Mouse (Mus musculus): ENCODE data around the gene Ranbp17. TPM values are rescaled to one million over a fixed set of nuclear protein-coding genes. Genes with fewer than 3 reads are reported as not detected.
A peak's percentile ranks its signal among the peaks of the same experiment; 100 is the strongest.

Gene Ranbp17
- polyA plus RNA-seq, 1 experiment from 2014 or later: 8.6 TPM

DNA sequence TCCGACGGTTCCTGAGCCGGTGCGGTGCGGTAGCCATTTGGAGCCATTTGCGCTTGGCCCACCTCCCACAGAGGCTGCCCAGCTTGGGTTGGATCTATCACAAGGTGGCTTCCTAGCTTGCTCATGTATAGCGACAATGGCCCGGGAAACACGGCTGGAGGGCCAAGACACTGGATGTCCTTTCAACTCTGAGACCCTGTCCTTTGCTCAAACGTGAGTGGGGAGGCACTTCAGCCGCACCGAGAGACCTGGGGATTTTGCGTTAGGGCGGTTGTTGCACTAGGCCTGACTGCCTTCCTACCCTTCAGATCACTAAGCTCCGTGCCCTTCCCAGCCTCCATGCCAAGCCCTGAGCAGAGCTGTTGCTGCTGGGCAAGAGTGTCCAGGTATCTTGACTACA, 315.9 kb downstream of the Ranbp17 start:
- Histone ChIP-seq H3K4me1 (peaks cover 46% of the 10 kb centered on the region), H3K36me3 (no peaks in the 10 kb centered on the region), H3K27me3 (ENCODE audit: low read depth, poor library complexity, severe bottlenecking) (peaks cover 99% of the 10 kb centered on the region), H3K9me3 (replicated peaks) (no peaks in the 10 kb centered on the region), H3K27ac (no peak overlapping the region), H3K4me3 (no peak overlapping the region)
- 15% methylated on average over 15 of the region's 15 CpGs for WGBS
- DNase-seq (ENCODE audit: low spot score): peak; percentile 51

DNA sequence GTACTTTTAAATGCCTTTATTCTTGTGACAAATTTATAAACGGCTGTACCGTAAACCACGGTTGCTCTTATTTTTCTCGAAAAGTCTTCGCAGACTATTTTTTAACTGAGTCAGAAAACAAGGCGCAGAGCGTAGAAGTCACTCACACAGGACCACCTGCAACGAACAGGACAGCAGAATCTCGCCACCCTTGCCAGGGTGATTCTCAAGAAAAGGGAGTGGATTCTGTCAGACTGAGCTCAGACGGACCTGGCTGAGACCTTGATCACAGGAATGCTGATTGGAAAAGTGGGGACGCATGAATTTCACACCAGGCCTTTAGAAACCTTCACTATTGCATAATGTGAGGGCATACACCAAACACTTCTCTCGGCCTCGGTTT, 316.4 kb downstream of the Ranbp17 start:
- Histone ChIP-seq H3K4me3 (no peak overlapping the region), H3K27me3 (ENCODE audit: low read depth, poor library complexity, severe bottlenecking) (peaks cover 99% of the 10 kb centered on the region), H3K9me3 (replicated peaks) (no peaks in the 10 kb centered on the region), H3K36me3 (no peaks in the 10 kb centered on the region), H3K4me1 (peaks cover 42% of the 10 kb centered on the region), H3K27ac (no peak overlapping the region)
- DNase-seq (ENCODE audit: low spot score): peak; percentile 51
- 23% methylated on average over 13 of the region's 13 CpGs for WGBS

DNA sequence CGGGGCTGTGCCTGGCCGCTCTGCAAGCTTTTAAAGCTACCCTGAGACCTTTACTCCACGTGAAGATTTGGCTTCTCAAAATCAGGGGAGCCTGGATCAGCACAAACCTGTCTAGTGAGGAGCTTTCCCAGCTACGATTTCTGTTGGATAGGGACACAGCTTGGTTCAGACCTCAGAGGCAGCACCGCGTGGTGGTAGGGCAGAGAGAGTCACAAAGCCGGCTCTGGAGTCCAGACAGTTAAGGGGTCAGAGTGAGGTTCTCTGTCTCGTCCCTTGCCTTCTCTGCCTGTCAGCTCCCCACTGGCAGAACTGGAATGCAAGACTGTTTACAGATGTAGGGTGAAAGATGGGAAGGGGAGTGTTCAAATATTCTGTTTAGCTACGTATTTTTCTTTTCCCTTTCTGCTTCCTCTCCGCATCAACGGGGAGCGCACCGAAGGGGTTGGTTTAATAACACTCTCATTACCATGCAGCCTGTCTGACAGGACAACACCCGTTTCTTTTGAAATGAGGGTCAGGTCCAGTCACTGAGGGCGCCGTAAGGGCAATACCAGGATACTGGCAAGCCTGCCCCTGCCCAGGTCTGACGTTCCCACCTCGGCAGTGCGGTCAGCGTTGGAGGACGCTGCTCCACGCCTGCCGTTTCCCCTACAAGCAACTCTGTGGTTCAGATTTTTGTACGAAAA, 317.0 kb downstream of the Ranbp17 start:
- H3K4me3 ChIP-seq: no peak overlapping the region
- peaks cover 99% of the 10 kb centered on the region for H3K27me3 ChIP-seq (ENCODE audit: low read depth, poor library complexity, severe bottlenecking)
- H3K27ac ChIP-seq: no peak overlapping the region
- H3K36me3 ChIP-seq: no peaks in the 10 kb centered on the region
- no peaks in the 10 kb centered on the region for H3K9me3 ChIP-seq (replicated peaks)
- peak; percentile 59 for DNase-seq (ENCODE audit: low spot score)
- peaks cover 38% of the 10 kb centered on the region for H3K4me1 ChIP-seq
- 10% methylated on average over 24 of the region's 24 CpGs for WGBS

DNA sequence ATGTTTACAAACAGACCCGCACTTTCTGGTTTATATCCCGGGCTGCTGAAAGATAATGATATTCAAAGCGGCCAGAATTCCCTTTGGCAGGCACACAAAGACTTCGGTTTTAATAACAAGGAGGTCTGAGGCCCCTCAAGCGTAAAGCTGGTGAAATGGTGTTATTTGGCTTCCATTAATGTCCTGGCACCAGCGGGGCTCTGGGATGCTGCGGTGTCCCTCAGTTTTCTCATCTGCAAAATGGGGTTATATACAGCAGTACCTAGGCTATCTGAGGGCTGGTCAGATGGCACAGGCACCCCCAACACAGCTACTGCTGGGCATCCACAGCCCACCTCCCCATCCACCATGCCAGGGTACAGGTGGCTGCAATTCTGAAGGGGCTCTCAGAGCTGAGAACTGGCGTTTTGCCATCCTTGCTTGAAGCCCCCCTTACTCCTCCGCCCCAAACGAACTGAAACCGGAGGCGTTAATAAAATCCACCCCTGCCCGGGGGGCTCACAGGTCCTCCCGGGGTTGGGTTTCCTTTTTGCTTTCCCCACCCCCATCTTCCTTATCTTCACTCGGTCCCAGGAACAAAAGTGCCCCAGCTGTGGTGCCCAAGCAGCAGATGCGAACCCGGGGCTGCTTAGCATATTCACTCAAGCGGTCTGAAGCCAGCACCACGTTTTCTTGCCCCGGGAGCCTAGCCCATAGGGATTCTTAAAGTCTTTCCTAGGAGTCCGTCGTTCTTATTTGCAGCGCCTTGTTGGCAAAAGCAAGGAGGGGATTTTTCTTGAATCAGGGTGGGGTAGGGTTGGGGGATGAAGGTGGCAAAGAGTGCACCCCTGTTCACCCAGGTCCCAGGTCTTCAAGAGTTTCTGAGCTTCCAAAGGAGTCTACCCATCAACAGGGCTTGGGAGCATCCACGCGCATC, 317.8 kb downstream of the Ranbp17 start:
- peaks cover 99% of the 10 kb centered on the region for H3K27me3 ChIP-seq (ENCODE audit: low read depth, poor library complexity, severe bottlenecking)
- no peak overlapping the region for H3K4me3 ChIP-seq
- no peaks in the 10 kb centered on the region for H3K9me3 ChIP-seq (replicated peaks)
- WGBS: 4% methylated on average over 25 of the region's 25 CpGs
- H3K27ac ChIP-seq: no peak overlapping the region
- peaks cover 30% of the 10 kb centered on the region for H3K4me1 ChIP-seq
- DNase-seq (ENCODE audit: low spot score): peak; percentile 48
- H3K36me3 ChIP-seq: no peaks in the 10 kb centered on the region

DNA sequence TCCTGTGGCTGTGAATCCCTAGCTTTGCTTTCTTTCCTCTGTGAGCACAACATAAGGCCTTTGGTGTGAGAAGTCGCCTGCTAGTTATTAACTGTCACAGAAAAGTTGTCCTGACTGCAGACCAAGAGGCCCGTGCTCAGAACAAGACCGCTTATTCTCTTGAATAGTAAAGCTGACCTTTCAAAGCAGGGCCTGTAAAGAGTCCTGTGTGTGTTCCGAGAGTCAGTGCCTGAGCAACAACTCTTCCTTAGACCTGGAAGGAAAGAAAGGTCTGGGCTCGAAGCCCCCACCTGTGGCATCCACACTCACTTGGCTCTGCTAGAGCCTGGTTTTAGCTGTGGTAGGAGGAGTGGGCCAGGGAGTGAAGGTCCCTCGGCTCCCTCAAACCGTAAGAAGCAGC, 318.5 kb downstream of the Ranbp17 start:
- H3K4me3 ChIP-seq: no peak overlapping the region
- 18% methylated on average over 7 of the region's 7 CpGs for WGBS
- no peak for DNase-seq (ENCODE audit: low spot score)
- H3K9me3 ChIP-seq (replicated peaks): no peaks in the 10 kb centered on the region
- peaks cover 99% of the 10 kb centered on the region for H3K27me3 ChIP-seq (ENCODE audit: low read depth, poor library complexity, severe bottlenecking)
- H3K4me1 ChIP-seq: peaks cover 23% of the 10 kb centered on the region
- H3K27ac ChIP-seq: no peak overlapping the region
- no peaks in the 10 kb centered on the region for H3K36me3 ChIP-seq

DNA sequence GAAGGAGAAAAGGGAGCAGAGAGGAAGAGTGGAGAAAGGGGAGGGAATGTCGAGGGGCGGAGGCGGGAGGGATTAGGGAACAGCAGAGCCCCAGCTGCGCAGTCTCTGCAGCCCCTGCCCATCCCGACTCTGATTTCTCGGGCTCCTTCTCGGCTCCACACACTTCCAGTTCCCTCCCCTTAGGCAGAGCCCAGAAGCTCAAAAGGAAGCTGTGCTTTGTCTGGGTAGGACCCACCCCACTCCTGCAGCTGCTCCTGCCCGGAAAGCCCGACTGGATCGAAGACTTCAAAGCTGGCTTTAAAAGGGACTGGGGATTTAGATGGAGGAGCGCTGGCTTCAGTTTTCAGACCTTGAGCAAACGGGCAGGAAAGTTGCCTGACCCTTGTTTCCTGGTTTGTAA, 319.9 kb downstream of the Ranbp17 start:
- Histone ChIP-seq H3K27ac (no peak overlapping the region; the same call in 1 of the 2 replicates), H3K36me3 (no peaks in the 10 kb centered on the region), H3K9me3 (replicated peaks) (no peaks in the 10 kb centered on the region), H3K4me1 (peaks cover 17% of the 10 kb centered on the region), H3K27me3 (ENCODE audit: low read depth, poor library complexity, severe bottlenecking) (peaks cover 88% of the 10 kb centered on the region), H3K4me3 (peak overlapping the region; percentile 28)
- peak; percentile 53 for DNase-seq (ENCODE audit: low spot score)
- 0% methylated on average over 12 of the region's 12 CpGs for WGBS

DNA sequence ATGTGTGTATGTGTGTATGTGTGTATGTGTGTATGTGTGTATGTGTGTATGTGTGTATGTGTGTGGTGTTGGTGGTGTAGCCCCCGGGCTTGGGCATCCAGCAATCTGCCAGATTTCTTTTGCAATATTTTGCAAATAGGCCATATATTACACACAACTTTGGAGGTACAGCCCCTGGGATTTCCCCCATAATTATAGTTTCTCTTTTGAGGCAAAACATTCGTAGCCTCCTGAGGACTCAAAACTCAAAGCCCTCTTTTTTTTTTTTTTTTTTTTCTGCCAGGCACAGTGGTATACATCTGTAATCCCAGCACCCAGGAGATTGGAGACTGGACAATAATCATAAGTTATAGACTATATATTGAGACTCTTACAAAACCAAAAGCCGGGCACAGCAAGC, 331.7 kb downstream of the Ranbp17 start:
- DNase-seq (ENCODE audit: low spot score): no peak
- Histone ChIP-seq H3K4me3 (no peak overlapping the region), H3K4me1 (peaks cover 15% of the 10 kb centered on the region), H3K27me3 (ENCODE audit: low read depth, poor library complexity, severe bottlenecking) (peaks cover 50% of the 10 kb centered on the region), H3K27ac (no peak overlapping the region), H3K36me3 (no peaks in the 10 kb centered on the region), H3K9me3 (replicated peaks) (no peaks in the 10 kb centered on the region)
- 85% methylated on average over 3 of the region's 3 CpGs for WGBS

DNA sequence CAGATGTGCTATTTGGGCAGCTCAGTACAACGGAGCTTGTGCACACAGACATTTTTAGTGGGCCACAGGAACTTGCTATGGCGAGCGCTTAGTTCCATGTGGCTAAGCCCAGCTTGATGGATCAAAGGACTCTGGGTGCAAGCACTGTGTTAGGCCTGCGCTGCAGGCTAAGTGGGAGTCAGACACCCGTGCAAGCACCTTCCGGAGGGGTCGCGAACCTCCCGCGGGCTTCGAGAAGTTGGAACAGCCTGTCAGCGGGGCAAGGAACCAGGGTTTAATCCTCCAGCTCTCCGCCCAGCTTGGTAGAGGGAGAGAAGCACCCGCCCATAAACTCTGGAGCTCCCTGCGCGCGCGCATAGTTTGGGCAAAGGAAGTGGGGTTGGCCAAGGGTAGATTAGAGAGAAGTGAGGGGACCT, 332.8 kb downstream of the Ranbp17 start:
- no peaks in the 10 kb centered on the region for H3K36me3 ChIP-seq
- peak; percentile 63 for DNase-seq (ENCODE audit: low spot score)
- H3K9me3 ChIP-seq (replicated peaks): no peaks in the 10 kb centered on the region
- peaks cover 15% of the 10 kb centered on the region for H3K4me1 ChIP-seq
- peaks cover 58% of the 10 kb centered on the region for H3K27me3 ChIP-seq (ENCODE audit: low read depth, poor library complexity, severe bottlenecking)
- H3K4me3 ChIP-seq: peak overlapping the region; percentile 47
- 0 out of 2 replicates have a peak overlapping the region, but pooled peaks have one; percentile 37 for H3K27ac ChIP-seq
- WGBS: under 1% methylated on average over 18 of the region's 18 CpGs

DNA sequence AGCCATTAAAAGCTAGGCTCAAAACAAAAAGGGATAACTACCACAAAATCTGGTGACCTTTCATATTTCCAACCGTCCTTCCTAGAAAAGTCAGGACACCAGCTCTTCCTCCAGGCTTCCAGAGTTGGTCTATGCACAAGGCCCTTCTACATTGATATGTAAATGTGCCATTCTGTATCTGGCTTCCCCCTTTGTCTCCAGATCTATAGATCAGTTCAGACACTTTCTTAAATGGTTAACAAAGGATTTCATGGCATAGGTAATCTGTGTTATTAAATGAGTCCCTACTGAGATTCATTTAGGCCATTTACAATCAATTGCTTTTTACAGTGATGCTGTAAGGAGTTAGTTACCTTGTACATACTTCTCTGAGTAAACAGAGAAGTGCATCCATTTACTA, 333.7 kb downstream of the Ranbp17 start:
- no peak for DNase-seq (ENCODE audit: low spot score)
- Histone ChIP-seq H3K4me1 (peaks cover 15% of the 10 kb centered on the region), H3K36me3 (no peaks in the 10 kb centered on the region), H3K27ac (no peak overlapping the region), H3K27me3 (ENCODE audit: low read depth, poor library complexity, severe bottlenecking) (peaks cover 65% of the 10 kb centered on the region), H3K9me3 (replicated peaks) (no peaks in the 10 kb centered on the region), H3K4me3 (no peak overlapping the region)
- 67% methylated on average over 1 of the region's 1 CpGs for WGBS

DNA sequence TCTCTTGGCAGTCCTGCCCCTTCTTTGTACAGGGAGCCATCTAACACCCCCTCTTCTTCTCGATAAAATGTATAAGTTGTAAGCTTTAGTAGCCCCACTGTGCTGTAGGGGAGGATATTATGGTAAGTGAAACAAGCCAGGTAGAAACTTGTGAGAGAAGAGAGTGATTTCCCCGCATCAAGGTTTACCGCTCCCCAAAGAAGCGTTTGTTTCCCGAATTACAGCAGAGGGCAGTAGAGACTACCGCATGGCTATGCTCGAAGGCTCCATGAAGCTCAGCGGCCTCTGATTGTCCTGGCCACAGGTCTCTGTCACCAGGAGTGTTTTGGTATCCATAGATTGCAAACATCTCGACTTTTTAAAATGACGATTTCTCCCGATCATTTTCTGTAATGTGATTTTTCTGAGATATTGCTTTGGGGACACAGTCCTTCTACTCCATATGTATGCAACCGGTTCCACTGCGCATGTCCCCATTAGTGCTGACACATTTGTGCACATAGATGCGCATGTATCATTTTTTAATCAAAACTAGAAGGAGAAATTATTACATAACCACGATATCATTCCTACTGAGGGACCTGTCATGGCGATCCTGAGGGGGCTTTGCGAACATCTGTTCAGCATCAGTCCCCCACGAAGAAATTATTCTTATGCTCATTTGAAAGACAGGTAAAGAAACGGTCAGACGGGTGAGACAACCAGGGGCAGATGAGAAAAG, 336.9 kb downstream of the Ranbp17 start:
- 32% methylated on average over 20 of the region's 20 CpGs for WGBS
- Histone ChIP-seq H3K36me3 (no peaks in the 10 kb centered on the region), H3K27ac (no peak overlapping the region), H3K4me3 (no peak overlapping the region), H3K27me3 (ENCODE audit: low read depth, poor library complexity, severe bottlenecking) (peaks cover 64% of the 10 kb centered on the region), H3K4me1 (peaks cover 15% of the 10 kb centered on the region), H3K9me3 (replicated peaks) (no peaks in the 10 kb centered on the region)
- peak; percentile 63 for DNase-seq (ENCODE audit: low spot score)

DNA sequence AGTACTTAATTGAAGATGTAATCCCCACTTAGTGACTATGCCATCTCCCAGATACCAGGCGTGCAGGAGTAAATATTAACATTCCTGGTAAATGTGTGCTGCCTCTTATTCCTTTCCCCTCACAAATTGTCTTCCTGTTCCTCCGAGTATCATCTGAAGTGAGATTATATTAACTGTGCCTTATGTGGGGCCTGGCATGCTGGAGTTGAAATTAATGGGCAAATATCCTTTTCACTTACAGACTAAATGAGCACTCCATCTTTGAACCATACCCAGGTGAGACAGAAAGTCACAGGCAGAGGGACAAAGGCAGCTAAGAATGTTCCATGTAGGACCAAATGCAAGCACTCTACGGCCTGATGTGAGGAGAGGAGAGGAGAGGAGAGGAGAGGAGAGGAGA, 337.8 kb downstream of the Ranbp17 start:
- Histone ChIP-seq H3K27ac (no peak overlapping the region), H3K27me3 (ENCODE audit: low read depth, poor library complexity, severe bottlenecking) (peaks cover 55% of the 10 kb centered on the region), H3K4me1 (peaks cover 10% of the 10 kb centered on the region), H3K9me3 (replicated peaks) (no peaks in the 10 kb centered on the region), H3K36me3 (no peaks in the 10 kb centered on the region), H3K4me3 (no peak overlapping the region)
- DNase-seq (ENCODE audit: low spot score): no peak
- 72% methylated on average over 3 of the region's 3 CpGs for WGBS

DNA sequence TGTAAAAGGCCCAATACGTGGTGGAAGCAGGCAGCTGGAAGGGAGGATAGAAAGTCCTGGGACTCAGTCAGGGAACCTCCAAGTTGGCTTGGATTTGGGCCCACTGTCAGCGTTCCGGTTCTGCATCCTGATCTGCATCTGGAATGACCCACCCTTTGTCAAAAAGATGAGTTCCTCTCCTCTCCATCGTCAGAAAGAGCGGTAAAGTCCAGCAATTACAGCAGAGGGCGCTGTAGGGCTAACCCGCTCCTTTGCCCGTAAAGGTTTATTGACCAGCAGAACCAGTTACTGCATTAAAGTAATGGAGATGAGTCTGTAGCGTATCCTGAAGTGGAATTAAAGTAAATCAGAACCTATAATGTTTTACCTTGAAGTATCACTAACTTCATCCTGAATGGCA, 343.1 kb downstream of the Ranbp17 start:
- no peaks in the 10 kb centered on the region for H3K4me1 ChIP-seq
- H3K4me3 ChIP-seq: no peak overlapping the region
- no peaks in the 10 kb centered on the region for H3K36me3 ChIP-seq
- peaks cover 5% of the 10 kb centered on the region for H3K27me3 ChIP-seq (ENCODE audit: low read depth, poor library complexity, severe bottlenecking)
- peak; percentile 63 for DNase-seq (ENCODE audit: low spot score)
- no peaks in the 10 kb centered on the region for H3K9me3 ChIP-seq (replicated peaks)
- no peak overlapping the region for H3K27ac ChIP-seq
- 13% methylated on average over 9 of the region's 9 CpGs for WGBS

Data from limb, embryonic 10.5 days (tissue).